Mouse (Mus musculus) heart, postnatal 14 days (tissue): ENCODE data around the gene Mto1. TPM values are rescaled to one million over a fixed set of nuclear protein-coding genes. Genes with fewer than 3 reads are reported as not detected.
"Not testable (repeated sequence)": the region's sequence is repeated elsewhere in the genome, so short reads cannot be mapped to it uniquely, and the experiment has no call there.

Source experiments
- DNase-seq, 2 experiments: peaks; one replicate each; pipeline ENCODE4 v3.0.0; 2021 to 2022
- intact Hi-C: fragments of 180-260 bp; cut with DNase I; formaldehyde crosslinking; loops from one replicate; pipeline ENCODE4 v1.15.1; 2025
- total RNA-seq, 2 experiments: library from RNA; stranded (reverse); gene quantifications; 2 replicates each; pipeline ENCODE4 v1.2.3; 2021

The Mto1 gene
- total RNA-seq, 2 experiments from 2014 or later = 20.6 to 23.5 TPM

DNA sequence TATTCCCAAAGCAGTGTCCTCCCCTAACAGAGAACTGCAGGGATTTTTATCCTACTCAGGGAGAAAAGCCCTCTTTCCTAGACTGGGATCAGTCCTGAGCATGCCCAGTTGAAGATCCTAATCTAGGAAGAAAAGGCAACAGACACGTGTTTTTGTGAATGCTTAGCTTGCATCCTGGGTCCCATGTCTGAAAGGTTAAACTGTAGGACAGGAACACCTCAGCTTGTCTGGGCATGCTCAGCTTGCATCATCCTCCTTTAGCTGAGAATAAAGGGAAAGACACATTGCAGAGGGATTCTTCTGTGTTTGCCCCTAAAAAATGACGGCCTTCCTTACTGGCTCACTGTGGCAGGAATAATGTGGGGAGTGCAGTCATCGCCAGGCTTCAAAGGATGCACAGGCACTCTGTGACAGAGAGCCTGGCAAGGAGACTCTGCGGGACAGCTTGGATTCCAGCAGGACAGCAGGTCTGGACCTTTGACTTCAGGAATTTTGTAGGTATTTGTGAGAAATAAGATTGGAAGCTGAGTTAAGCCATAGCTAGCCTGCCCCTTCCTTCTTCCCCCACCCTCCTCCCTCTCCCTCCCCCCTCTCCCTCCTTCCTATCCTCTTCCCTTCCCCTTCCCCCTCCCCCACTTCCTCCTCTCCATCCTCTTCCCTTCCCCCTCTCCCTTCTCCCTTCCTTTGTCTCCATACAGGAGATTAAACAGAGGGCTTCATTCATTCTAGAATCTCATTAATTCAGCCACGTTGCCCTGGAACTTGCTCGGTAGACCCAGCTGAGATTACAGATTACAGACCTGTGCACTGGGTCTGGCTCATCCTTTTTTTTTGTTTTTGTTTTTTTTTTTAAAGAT, 55.4 kb downstream of the Mto1 start:
- DNase-seq = no peak
- intact Hi-C loops = no loop called here

DNA sequence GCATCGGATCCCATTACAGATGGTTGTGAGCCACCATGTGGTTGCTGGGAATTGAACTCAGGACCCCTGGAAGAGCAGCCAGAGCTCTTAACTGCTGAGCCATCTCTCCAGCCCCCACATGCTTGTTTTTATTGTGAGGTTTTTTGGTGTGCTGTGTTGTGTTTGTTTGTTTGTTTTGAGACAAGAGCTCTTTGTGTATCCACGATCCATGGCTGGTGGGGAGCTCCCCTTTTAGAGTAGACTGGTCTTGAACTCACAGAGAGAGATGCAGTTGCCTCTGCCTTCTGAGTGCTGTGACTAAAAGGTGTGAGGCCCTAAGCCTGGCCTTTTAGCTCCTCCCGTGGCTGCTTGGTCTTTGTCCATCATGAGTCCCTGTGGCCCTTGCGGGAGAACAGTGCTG, 56.1 kb downstream of the Mto1 start:
- DNase-seq = no peak
- intact Hi-C loops = no loop called here

DNA sequence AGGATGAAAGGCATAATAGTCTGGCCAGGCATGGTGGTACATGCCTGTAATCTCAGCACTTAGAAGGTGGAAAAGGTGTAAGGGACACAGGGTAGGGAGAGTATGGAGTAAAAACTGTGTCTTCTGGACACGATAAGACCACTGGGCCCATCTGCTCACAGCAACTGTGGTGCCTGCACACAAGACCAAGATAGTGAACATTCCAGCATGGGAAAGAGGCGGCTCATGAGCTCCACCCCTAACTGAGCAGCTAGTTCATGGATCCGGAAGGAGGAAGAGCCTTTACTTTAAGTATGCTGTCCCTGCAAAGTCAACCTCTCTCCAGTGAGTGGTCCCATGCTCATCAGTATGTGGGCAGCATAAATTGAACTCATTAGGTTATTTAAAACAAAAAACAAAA, 56.7 kb downstream of the Mto1 start:
- intact Hi-C loops = no loop called here
- no peak for DNase-seq

DNA sequence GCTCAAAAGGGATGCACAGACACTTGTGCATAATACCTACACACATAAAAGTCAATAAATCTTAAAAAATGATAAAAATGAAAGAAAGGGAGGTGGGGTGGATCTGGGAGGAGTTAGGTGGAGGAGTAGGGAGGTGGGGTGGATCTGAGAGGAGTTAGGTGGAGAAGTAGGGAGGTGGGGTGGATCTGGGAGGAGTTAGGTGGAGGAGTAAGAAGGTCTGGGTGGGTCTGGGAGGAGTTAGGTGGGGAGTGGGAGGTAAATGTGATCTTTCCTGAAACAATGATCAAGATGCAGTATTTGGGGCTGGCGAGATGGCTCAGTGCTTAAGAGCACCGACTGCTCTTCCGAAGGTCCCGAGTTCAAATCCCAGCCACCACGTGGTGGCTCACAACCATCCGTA, 57.2 kb downstream of the Mto1 start:
- intact Hi-C loops = no loop called here
- DNase-seq = no peak

DNA sequence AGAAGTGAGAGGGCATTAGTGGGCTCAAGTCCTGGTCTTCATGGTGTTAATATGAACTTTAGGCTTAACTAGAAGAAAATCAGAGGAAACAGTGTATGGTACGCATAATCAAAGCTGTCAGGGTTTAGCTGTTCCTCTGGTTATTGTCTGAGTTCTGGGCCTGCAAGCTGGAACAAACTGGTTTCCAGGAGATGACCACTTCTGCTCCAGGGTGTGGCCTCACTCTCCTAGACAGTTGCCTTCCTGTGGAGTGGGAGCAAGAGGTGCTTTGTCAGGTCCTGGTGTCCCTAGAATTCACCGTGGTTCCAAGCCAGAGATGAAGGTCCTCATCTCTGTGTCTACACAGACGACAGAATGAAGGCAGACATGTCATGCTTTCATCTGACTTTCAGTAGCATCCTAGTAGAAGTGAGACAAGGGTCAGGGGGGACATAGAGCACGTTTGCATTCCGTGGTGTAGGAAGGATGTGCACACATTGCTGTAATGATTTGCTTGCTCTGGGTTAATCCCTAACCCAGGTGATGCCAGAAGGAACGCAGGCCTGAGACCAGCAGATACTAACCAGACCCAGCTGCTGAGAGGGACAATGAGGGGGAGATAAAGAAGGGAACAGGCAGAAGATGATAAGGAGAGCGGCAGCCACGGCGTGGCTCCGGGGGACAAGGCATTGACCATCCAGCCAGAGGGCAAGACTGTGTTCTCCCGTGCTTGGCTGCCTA, 58.2 kb downstream of the Mto1 start:
- DNase-seq = no peak
- intact Hi-C loops = no loop called here

DNA sequence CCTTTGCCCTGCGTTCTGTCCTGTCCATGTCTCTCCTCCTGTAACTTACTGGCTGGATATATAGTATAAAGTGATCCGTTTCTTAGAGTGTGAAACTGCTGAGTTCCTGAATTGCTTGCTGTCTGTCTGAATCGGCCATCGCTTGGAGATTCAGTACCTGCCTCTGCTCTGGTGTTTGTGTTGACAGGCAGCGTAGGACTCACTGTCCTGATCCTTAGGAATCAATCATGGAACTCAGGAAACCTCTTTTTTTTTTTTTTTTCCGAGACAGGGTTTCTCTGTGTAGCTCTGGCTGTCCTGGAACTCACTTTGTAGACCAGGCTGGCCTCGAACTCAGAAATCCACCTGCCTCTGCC, 58.7 kb downstream of the Mto1 start:
- DNase-seq = no peak
- intact Hi-C loops = no loop called here

DNA sequence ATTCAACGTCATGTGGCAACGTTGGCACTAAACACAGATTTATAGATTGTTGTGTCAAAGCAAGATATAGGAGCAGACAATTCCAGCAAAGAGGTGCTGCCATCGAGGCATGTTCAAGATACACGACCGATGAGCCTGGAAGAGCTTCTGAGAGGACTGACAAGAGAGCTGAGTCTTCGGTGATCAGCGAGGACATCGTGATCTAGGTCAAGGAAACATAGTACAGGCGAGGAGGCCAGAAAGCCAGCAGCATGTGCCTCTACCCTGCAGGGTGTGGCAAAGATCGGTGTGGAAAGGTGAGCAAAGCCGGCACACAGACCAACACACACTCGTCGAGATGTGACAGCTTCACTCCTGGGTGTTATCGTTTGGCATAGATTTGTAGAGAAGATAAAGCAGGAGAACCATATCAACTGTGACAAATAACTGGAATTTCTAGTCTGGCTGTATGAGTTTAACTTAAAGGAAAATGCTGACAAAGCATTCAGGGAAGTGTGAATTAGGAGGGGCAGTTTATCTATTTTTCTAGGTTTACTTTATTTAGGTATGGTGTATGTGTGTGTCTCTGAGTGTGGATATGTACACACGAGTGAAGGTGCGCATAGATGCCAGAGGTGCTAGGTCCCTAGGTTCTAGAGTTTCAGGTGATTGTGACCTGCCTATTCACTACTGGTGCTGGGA, 60.2 kb downstream of the Mto1 start:
- no peak for DNase-seq
- intact Hi-C loops = no loop called here

DNA sequence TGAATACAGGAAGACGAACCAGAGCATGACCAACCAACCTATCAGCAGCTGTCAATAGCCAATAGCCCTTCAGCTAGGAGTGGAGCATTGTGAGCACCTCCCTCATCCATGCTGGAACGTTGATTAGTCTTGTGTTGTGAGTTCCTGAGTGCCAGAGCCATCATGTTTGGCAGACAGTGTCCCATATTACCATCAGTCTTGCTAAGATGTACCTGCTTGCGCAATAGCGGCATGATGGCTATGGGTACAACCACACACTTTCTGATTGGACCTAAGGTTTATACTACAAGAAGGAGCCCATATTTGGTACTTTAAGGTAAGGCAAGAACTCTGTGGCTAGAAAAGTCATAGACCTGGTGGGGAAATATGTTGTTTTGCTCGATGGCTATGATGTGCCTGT, 63.7 kb downstream of the Mto1 start:
- intact Hi-C loops = no loop called here
- no peak for DNase-seq

DNA sequence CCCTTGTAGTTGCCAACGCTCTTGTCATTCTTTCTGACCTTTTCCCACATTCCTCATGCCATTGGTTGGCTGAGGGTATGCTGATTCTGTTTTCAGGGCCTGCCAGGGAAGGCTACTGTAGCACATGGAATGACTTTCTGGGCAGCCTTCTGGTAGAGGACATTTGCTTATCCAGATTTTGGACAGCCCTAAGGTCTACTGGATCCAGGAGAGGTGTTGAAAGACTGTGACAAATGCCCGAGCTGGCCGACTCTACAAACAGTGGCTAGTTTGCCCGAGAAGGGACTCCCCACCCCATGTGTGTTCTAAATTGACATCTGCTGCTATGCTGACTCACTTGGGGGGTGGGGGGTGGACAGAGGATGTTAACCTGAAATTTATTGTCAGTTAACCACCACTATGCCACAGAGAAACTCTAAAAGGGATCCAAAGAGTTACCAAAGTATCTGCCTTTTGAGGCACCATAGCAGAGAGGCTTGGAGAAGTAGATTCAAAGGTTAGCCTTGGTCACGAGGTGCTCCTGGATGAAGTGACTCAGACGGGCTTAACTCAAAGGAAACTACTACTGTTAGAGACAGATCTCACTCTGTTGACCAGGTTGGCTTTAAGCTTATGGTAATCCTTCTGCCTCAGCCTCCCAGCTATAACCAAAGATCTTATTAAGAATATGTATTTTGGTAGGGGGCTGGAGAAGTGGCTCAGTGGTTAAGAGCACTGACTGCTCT, 65.9 kb downstream of the Mto1 start:
- peak; percentile 43 to 64 for DNase-seq
- intact Hi-C loops = no loop called here

DNA sequence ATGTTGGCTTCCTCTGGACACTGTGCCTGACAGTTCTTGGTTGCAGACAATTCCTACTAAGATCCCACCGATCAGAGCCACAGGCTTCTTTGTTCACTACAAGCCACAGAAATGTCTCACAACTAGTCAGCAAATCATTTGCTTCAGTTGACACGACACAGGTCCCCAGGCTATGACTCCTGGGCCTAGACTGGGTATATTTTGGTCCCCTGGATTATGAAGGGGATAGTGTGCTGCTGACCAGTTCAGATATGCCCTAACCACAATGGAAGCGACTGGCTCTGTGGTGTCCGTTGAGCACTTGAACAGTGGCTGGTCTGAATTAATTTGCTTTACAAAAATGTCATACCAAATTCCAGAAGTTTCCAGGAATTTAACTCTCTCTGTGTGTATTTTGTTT, 66.7 kb downstream of the Mto1 start:
- no peak for DNase-seq
- intact Hi-C loops = no loop called here

DNA sequence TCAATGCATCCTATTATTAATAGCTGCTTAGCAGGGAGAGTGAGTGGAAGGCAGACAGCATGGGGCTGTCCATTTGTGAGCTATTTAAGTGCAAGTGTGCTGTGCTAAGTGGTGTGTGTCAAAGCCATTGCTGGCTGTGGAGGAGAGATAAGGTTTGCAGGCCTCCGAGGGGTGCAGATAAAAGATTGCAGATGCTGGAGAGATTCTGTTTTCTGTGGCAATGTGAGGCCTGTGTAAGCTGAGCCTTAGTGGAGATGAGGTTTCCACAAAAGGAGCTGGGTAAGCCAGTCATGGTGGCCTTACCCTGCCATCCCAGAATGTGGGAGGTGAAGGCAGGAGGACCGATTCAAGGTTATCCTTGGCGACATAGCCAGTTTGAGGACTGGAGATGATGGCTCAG, 68.1 kb downstream of the Mto1 start:
- intact Hi-C loops = no loop called here
- DNase-seq = no peak

DNA sequence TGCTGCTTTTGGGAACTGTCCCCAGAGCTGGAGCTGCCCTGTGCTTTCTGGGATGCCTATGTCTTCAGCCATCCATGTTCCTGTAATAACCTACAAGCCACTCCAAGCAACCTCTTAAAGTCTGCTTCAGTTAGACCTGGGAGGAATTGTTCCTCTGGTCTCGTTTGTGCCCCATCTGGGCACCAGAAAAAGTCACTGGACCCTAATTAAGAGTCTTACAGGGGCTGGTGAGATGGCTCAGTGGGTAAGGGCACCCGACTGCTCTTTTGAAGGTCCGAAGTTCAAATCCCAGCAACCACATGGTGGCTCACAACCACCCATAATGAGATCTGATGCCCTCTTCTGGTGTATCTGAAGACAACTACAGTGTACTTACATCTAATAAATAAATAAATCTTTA, 69.2 kb downstream of the Mto1 start:
- intact Hi-C loops, DNase-seq: not testable (repeated sequence)

DNA sequence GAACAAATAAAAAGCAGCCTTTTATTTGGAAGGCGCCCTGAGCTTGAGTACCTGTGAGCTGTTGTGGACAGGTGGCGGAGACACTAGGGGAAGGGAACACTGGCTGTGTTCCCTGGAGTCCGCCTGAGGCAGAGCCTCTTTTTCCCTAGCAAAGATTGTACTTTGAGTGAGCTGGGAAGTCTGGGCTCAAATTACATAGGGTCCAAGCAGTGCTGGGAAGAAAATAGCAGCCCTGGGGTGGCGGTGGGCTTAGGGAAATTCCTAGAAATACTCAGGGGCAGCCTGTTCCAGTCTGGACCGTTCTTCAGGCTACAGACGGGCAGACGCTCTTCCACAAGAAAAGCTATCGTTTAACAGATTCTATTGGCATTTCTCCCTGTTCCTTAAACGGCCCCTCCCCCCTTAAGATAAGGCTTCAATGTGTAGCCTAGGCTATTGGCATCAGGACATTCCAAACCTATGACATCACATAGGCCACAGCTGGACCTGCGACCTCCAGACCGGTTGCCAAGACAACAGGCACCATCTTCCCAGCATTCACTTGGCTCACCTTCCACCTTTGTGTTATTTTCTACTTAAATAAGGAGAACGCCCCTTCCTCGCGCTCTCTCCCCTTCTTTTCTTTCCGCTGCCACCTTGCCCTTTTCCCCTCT, 72.2 kb downstream of the Mto1 start:
- intact Hi-C loops = no loop called here
- peak; percentile 10 to 25 for DNase-seq

DNA sequence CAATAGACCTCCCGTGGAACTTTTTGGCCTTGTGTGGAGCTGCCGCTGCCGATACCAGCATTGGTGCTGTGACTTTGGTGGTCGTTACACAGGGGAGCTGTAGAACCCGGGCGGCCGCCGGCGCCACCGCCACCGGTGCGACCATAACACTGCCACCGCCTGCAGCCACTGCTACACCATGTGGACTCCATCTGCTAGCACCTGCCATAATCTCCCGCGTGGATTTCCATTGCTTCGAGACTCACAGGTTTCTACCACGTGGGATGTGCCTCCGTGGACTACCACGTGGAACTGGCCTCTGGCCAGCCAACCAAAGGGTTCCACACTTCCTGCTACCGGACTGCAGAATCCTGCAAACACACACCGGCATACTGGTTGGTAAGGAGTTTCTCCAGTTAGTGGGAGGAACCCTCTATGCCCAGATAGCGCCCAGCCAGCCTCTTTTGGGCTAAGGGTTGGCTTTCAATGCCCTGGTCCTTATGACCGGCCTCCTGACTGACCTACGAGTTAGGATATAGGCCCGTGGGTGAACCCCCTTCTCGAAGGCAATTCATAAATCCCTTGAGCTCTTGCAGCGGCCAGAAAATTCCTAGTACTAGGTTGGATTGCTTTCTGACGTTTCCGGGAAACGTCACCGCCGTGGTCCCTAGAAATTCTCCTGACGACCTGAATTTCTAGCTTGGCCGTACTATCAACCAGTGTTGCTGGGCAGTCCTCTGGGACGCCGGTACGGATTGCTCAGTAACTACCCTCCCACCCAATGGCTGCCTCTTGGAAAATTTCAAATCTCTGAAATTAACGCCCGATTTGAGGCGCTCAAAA, 73.0 kb downstream of the Mto1 start:
- peak; percentile 36 to 59 for DNase-seq
- intact Hi-C loops = no loop called here

DNA sequence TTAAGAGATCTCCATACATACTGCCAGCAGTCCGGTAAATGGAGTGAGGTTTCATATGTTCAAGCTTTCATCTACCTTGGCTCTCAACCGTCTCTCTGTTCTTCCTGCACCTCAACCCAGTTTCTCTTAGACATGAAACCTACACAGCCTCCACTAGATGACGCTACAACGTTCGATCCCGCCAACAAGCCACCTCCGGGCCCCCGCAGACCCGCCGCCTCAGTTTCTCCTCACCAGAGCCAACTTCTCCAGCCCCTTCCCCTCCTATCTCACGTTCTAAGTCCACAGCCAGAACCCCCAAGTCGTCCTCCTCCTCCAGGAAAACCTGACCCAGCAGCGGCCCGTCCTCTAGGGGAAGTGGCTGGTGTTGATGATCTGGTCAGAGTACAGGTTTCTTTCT, 73.7 kb downstream of the Mto1 start:
- DNase-seq = peak; percentile 7 to 28
- intact Hi-C loops = no loop called here
